Mouse (Mus musculus) A20 (cell line): ENCODE data around the gene Eif2d.
"Not testable (repeated sequence)": the region's sequence is repeated elsewhere in the genome, so short reads cannot be mapped to it uniquely, and the experiment has no call there.

ENCODE experiments used
- DNase-seq: peaks from one replicate; pipeline ENCODE4 v3.0.0-alpha.2; 2011; ENCODE audit warnings: low read depth, low spot score

Gene Eif2d

DNA sequence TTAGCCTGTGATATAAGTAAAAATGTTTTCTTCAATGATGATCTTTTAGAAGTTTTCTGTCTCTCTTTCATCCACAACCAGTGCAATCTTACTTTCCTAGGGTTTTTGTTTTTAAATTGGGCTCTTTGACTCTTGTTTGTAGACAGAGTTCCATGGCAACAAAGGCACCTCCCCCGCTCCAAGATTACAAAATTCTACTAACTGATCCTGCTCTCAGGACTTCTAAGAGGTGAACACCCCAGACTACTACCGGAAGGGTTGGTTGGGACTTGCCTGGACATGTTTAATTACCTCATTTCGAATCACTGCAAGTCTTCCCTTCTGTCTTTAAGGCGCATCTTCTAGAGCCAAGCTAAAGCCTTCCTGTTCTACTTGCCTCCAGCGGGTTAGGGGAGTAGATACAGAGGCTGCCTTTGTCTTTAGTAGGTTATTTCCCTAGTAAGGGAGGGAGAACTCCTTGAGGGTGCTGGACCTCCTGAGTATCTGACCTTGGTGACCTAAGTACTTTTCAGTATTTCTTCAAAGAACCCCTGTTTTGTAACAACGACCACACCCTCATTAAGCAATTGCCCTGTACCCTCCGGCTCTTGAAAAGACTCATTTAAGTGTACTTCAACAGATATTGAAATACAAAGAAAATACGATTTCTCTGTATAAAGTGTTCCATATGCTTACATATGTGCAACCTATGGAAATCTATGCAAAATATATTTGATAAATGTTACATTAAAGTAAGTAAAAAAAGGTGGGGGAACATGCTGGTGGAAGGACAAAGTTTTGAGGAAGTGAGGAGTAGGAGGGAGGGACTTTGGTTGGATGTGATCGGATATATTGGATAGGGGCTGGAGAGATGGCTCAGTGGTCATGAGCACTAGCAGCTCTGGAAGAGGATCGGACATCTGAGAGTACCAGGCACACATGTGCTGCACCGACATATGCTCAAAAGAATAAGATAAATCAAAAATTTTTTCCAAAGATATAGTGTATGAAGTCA is 13.6 kb upstream of the Eif2d start:
- DNase-seq: peak; percentile 69

GRCm38 (mm10) chr1:131141449-131141848 is 11.5 kb upstream of the Eif2d start:
- DNase-seq: peak; percentile 65

- DNase-seq: no peak
Observed at GRCm38 (mm10) chr1:131142472-131142871, 10.5 kb upstream of the Eif2d start.

DNA sequence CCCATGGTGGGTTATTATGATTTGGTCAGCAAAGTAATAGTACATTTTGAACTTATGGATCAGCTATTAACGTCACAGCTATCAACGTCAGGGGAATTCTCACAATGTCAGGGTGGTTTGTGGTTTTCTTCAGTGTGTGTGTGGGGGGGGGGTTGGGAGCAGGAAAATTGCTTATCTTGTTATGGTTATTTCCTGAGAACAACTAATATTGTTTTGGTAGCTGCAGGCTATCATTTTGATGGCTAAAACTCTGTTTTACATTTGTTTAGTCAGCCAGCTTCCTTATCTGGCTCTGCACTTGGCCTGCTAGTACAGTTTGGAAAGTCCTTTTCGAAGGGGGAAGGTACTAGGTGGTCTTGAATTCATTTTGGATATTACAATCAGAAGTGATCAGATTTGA is 7.8 kb upstream of the Eif2d start:
- DNase-seq: not testable (repeated sequence)

DNA sequence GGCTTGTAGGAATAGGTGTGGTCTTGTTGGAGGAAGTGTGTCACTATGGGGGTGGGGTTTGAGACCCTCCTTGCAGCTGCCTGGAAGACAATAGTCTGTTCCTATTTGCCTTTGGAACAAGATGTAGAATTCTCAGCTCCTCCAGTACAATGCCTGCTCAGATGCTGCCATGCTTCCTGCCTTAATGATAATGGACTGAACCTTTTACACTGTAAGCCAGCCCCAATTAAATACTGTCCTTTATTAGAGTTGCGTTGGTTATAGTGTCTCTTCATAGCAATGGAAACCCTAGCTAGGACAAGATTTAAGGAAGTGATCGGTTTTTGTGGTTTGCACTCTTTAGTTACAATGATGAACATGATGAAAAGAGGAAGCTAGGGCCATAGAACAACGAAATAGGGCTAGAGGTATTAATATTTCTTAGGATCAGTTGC is 6.8 kb upstream of the Eif2d start:
- DNase-seq: peak; percentile 91

- no peak for DNase-seq
Observed at GRCm38 (mm10) chr1:131149496-131149895, 3.5 kb upstream of the Eif2d start.

GRCm38 (mm10) chr1:131155456-131155855 is 2.5 kb downstream of the Eif2d start:
- peak; percentile 68 for DNase-seq

GRCm38 (mm10) chr1:131159573-131160327 is 6.8 kb downstream of the Eif2d start:
- not testable (repeated sequence) for DNase-seq

DNA sequence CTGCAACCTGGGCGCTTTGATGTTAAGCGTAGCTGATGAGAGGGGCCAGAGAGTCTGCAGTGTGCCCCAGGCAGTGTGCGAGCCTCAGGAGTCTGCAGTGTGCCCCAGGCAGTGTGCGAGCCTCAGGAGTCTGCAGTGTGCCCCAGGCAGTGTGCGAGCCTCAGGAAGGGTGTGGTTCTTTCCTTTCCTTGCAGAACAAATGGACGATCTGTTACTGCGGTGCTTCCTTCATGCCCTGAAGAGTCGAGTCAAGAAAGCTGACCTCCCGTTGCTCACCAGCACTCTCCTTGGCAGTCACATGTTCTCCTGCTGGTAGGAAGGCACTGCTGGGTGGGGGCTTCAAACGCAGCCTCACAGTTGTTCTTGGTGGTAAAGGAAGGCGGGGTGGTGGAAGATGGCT is 8.1 kb downstream of the Eif2d start:
- no peak for DNase-seq

DNA sequence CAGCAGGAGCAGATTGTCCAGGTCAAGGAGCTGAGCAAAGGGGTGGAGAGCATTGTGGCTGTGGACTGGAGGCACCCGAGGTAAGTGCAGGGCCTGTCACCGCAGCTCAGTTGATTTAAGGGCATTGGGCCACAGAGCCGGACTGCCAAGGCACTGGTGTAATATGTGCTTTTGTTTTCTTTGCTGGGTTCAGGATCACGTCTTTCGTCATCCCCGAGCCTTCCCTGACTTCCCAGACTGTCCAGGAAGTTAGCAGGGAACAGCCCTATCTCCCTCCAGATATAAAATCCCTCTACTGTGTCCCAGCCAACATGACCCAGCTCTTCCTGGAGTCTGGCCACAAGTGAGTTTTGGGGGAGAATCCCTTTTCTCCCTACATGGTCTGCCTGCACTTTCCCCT is 11.4 kb downstream of the Eif2d start:
- no peak for DNase-seq

DNA sequence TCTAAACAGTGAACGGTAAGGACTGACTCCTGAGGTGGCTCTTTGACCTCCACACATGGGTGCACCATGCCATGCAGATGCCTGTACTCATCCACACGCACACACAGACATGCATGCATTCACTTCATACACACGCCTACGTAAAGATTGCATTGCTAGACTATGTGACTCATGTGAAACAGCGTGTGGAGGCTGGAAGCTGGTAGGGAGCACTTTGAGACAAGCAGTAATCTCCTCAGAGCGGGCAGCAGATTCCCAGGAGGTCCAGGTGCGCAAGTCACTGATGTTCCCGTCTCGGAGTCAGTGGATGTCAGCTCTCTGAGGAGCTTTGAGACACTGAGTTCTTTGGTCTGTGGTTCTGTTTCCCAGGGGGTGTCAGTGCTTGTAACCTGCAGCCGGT is 14.6 kb downstream of the Eif2d start:
- no peak for DNase-seq

DNA sequence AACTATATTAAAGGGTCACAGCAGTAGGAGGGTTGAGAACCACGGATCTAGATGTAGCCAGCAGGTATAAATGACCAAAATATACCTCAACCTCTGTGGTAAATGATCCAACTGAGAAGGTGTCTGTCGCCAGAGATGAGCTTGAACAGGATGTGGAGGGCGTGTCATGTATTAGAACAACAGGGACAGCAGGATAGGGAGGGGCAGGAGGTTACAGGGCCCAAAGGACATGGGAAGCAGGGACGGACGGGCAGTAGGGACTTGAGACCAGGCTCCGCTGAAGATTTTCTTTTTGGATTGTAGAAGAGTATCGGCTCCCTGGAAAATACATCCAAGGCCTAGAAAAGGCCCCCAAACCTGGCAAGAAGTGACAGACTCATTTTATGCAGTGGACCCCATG is 20.0 kb downstream of the Eif2d start:
- no peak for DNase-seq

DNA sequence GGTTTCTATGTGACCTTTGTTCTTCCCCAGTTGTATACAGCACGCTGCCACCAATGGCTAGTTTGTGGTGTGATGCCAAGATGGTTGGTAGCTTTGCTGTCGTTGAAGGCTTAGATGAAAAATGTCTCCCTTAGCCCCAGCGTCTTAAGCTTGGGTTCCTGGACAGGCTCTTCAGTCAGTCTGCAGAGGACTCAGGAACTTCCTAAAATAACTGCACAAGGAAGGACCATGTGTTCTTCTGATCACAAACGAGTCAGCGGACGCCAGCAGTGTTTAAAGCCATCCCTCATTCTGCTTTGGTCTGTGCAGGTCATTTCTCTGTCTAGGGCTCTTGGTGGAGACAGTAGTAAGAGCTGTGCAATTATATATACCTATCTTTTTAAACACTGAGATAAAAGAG is 20.8 kb downstream of the Eif2d start:
- DNase-seq: no peak

- no peak for DNase-seq
Observed at GRCm38 (mm10) chr1:131174299-131174861, 21.4 kb downstream of the Eif2d start.

DNA sequence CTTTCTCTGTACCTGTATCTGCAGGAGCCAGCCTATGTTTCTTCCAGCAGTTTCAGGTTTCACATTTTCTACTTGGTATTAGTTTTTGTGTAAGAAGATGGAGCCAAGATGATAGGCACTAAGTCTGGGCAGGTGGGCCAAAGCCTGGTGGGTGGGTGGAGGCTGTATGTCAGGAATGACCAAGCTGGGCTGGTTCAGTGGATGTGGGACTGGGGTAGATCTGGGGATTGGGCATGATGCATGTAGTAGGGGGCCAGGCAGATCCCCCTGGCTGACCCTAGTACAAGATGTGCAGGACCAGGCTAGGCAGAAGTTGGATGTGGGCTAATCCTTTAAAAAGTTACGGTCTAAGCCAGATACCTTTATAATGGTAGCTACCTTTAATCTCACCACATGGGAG is 22.2 kb downstream of the Eif2d start:
- DNase-seq: no peak

GRCm38 (mm10) chr1:131175819-131176218 is 22.8 kb downstream of the Eif2d start:
- no peak for DNase-seq

- no peak for DNase-seq
Observed at GRCm38 (mm10) chr1:131177249-131177648, 24.3 kb downstream of the Eif2d start.

DNA sequence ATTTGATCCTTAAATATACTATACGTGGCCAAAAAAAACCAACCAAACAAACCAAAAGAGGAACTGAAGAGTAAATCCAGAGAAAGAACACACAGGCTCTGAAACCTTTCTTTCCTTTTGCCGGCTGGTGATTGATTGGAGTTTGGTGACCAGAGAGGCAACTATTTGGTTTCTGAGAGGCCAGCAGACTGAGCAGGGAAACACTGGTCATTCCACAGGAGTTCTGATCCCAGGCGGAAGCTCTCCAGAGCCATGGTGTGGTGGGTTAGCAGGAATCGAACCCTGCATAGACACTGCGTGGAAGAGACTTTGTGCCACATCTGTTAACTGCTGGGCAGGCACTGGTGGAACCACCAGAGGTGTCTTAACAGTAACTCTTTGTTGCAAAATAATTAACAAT is 25.1 kb downstream of the Eif2d start:
- no peak for DNase-seq

GRCm38 (mm10) chr1:131180386-131180785 is 27.4 kb downstream of the Eif2d start:
- no peak for DNase-seq

DNA sequence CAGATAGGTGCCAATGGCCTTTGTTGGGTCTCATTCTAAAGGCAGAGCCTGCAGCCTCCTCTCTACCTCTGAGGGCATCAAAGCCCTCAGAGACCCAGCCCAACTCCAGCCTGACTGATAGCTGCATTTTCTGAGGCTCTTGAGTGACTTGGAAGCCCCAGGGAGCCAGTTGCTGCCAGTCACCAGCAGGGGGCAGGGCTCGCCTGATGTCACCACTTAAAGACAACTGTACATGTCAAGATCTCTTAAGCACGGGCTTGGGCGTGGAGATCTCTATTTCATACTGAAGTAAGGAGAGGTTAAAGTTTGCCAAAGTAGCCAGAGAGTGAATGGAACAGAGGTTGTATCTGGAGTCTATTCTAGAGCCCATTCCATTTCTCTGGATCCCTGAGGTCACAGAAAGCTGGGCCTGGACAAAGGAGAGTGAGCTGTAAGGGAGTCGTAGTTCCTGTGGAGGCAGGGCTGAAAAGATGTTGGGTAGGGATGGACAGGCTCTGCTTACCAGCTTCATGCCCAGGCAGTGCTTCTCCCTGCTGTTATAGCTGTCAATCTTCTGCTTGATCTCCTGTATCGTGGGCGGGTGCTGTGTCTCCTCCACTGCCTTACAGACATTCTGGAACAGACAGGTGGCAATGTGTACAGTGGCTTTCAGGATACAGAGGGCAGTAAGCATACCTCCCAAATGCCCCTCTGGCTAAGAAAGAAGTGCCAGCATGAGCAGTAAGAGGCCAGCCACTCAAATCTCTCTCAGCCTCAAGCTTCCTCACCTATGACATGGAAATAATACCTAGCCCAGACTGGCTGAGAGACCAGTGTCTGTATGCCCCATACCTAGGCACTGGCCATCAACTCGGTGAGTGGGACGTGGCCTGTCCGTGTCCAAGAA is 28.9 kb downstream of the Eif2d start:
- DNase-seq: peak; percentile 82

DNA sequence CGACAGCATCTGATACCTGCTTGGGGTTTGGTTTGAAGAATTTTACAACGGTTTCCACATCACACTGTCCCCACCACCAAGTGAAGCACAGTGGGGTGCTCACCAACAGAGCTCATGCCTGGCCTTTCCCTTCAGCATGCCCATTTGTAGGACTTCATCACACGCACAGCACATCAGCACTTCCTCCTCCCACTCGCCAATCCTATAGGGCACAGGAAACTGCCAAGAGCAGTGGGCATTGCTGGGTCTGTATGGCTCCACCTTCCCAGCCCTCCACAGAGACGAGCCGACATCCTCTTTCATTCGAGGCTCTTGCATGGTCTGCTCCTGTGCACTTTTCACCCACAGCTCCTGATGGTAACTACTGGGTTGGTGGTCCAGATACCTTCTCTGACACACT is 30.2 kb downstream of the Eif2d start:
- no peak for DNase-seq
